Mouse (Mus musculus): ENCODE measurements at regions not wholly inside any gene's neighbourhood (a gene's known extent, or its start where the extent isn't known, plus 50 kb on each side); places are given as distances from the start of the nearest gene placed in this dataset.
A peak's percentile ranks its signal among the peaks of the same experiment; 100 is the strongest.

GRCm38 (mm10) chr16:93055545-93055944 is 229.6 kb upstream of the Runx1 start:
- no peak for ATAC-seq

GRCm38 (mm10) chr16:93051233-93051632 is 225.3 kb upstream of the Runx1 start:
- Histone ChIP-seq H3K27me3 (no peaks in the 10 kb centered on the region), H3K4me2 (no peak overlapping the region), H3K27ac (no peak overlapping the region), H3K9ac (no peak overlapping the region), H3K9me3 (replicated peaks) (no peaks in the 10 kb centered on the region), H3K4me1 (0 out of 2 replicates have a peak, but pooled peaks cover 2% of the 10 kb centered on the region), H3K36me3 (ENCODE audit: poor library complexity, severe bottlenecking) (no peaks in the 10 kb centered on the region), H3K4me3 (no peak overlapping the region)
- no peak for ATAC-seq
- 95% methylated on average over 6 of the region's 6 CpGs for WGBS

More at GRCm38 (mm10) chr16:93055545-93055944, 229.6 kb upstream of the Runx1 start:
- Histone ChIP-seq H3K27ac (no peak overlapping the region), H3K9me3 (replicated peaks) (no peaks in the 10 kb centered on the region), H3K4me3 (no peak overlapping the region), H3K9ac (no peak overlapping the region), H3K4me1 (0 out of 2 replicates have a peak, but pooled peaks cover 6% of the 10 kb centered on the region), H3K36me3 (ENCODE audit: poor library complexity, severe bottlenecking) (no peaks in the 10 kb centered on the region), H3K4me2 (no peak overlapping the region), H3K27me3 (no peaks in the 10 kb centered on the region)
- 91% methylated on average over 4 of the region's 4 CpGs for WGBS

GRCm38 (mm10) chr16:93048418-93048932 is 222.5 kb upstream of the Runx1 start:
- Histone ChIP-seq H3K9me3 (replicated peaks) (no peaks in the 10 kb centered on the region), H3K4me3 (no peak overlapping the region), H3K4me1 (no peaks in the 10 kb centered on the region), H3K4me2 (no peak overlapping the region), H3K9ac (no peak overlapping the region), H3K27me3 (no peaks in the 10 kb centered on the region), H3K27ac (no peak overlapping the region), H3K36me3 (ENCODE audit: poor library complexity, severe bottlenecking) (no peaks in the 10 kb centered on the region)
- no peak for ATAC-seq
- 80% methylated on average over 9 of the region's 9 CpGs for WGBS

- 90% methylated on average over 1 of the region's 1 CpGs for WGBS
- Histone ChIP-seq H3K36me3 (ENCODE audit: poor library complexity, severe bottlenecking) (no peaks in the 10 kb centered on the region), H3K4me1 (peaks cover 8% of the 10 kb centered on the region), H3K27ac (no peak overlapping the region), H3K9ac (no peak overlapping the region), H3K9me3 (replicated peaks) (no peaks in the 10 kb centered on the region), H3K27me3 (no peaks in the 10 kb centered on the region), H3K4me3 (no peak overlapping the region), H3K4me2 (no peak overlapping the region)
- no peak for ATAC-seq
Observed at GRCm38 (mm10) chr16:93047594-93047993, 221.6 kb upstream of the Runx1 start.

GRCm38 (mm10) chr16:93046221-93046620 is 220.3 kb upstream of the Runx1 start:
- H3K36me3 ChIP-seq (ENCODE audit: poor library complexity, severe bottlenecking), result no peaks in the 10 kb centered on the region
- ATAC-seq, result no peak
- 58% methylated on average over 3 of the region's 3 CpGs for WGBS
- peaks cover 11% of the 10 kb centered on the region for H3K4me1 ChIP-seq
- H3K27ac ChIP-seq, result no peak overlapping the region
- no peaks in the 10 kb centered on the region for H3K9me3 ChIP-seq (replicated peaks)
- no peak overlapping the region for H3K4me2 ChIP-seq
- no peak overlapping the region for H3K4me3 ChIP-seq
- H3K9ac ChIP-seq, result no peak overlapping the region
- no peaks in the 10 kb centered on the region for H3K27me3 ChIP-seq

GRCm38 (mm10) chr16:93043355-93043754 is 217.4 kb upstream of the Runx1 start:
- Histone ChIP-seq H3K36me3 (ENCODE audit: poor library complexity, severe bottlenecking) (no peaks in the 10 kb centered on the region), H3K4me2 (no peak overlapping the region), H3K4me1 (peaks cover 11% of the 10 kb centered on the region), H3K27ac (no peak overlapping the region), H3K4me3 (no peak overlapping the region), H3K9ac (no peak overlapping the region), H3K27me3 (no peaks in the 10 kb centered on the region), H3K9me3 (replicated peaks) (no peaks in the 10 kb centered on the region; the same call in 1 of the 2 replicates)
- ATAC-seq, result no peak
- WGBS, result 54% methylated on average over 9 of the region's 9 CpGs

GRCm38 (mm10) chr16:93042941-93043340 is 217.0 kb upstream of the Runx1 start:
- 33% methylated on average over 6 of the region's 6 CpGs for WGBS

GRCm38 (mm10) chr16:93042491-93042890 is 216.5 kb upstream of the Runx1 start:
- H3K4me2 ChIP-seq, result 0 out of 2 replicates have a peak overlapping the region, but pooled peaks have one; percentile 3
- no peaks in the 10 kb centered on the region for H3K36me3 ChIP-seq (ENCODE audit: poor library complexity, severe bottlenecking)
- no peak overlapping the region for H3K4me3 ChIP-seq
- peaks cover 11% of the 10 kb centered on the region for H3K4me1 ChIP-seq
- no peak overlapping the region for H3K9ac ChIP-seq
- H3K9me3 ChIP-seq (replicated peaks), result no peaks in the 10 kb centered on the region; the same call in 1 of the 2 replicates
- no peaks in the 10 kb centered on the region for H3K27me3 ChIP-seq
- WGBS, result 66% methylated on average over 10 of the region's 10 CpGs
- ATAC-seq, result no peak
- H3K27ac ChIP-seq, result no peak overlapping the region

More at GRCm38 (mm10) chr16:93042941-93043340, 217.0 kb upstream of the Runx1 start:
- no peaks in the 10 kb centered on the region; the same call in 1 of the 2 replicates for H3K9me3 ChIP-seq (replicated peaks)
- H3K36me3 ChIP-seq (ENCODE audit: poor library complexity, severe bottlenecking), result no peaks in the 10 kb centered on the region
- no peaks in the 10 kb centered on the region for H3K27me3 ChIP-seq
- H3K4me3 ChIP-seq, result no peak overlapping the region
- no peak overlapping the region for H3K9ac ChIP-seq
- ATAC-seq, result no peak
- H3K27ac ChIP-seq, result no peak overlapping the region
- 0 out of 2 replicates have a peak overlapping the region, but pooled peaks have one; percentile 3 for H3K4me2 ChIP-seq
- H3K4me1 ChIP-seq, result peaks cover 11% of the 10 kb centered on the region

- WGBS, result 98% methylated on average over 3 of the region's 3 CpGs
- Histone ChIP-seq H3K27me3 (no peaks in the 10 kb centered on the region), H3K9me3 (replicated peaks) (no peaks in the 10 kb centered on the region; the same call in 1 of the 2 replicates), H3K9ac (no peak overlapping the region), H3K4me2 (no peak overlapping the region), H3K4me3 (no peak overlapping the region), H3K27ac (no peak overlapping the region), H3K4me1 (peaks cover 11% of the 10 kb centered on the region), H3K36me3 (ENCODE audit: poor library complexity, severe bottlenecking) (no peaks in the 10 kb centered on the region)
- no peak for ATAC-seq
Observed at GRCm38 (mm10) chr16:93041887-93042286, 215.9 kb upstream of the Runx1 start.

GRCm38 (mm10) chr16:93041399-93041798 is 215.4 kb upstream of the Runx1 start:
- no peak overlapping the region for H3K27ac ChIP-seq
- H3K36me3 ChIP-seq (ENCODE audit: poor library complexity, severe bottlenecking), result no peaks in the 10 kb centered on the region
- ATAC-seq, result no peak
- no peak overlapping the region for H3K4me2 ChIP-seq
- no peak overlapping the region for H3K9ac ChIP-seq
- no peak overlapping the region for H3K4me3 ChIP-seq
- H3K27me3 ChIP-seq, result no peaks in the 10 kb centered on the region
- H3K9me3 ChIP-seq (replicated peaks), result no peaks in the 10 kb centered on the region; the same call in 1 of the 2 replicates
- H3K4me1 ChIP-seq, result peaks cover 11% of the 10 kb centered on the region

- H3K9me3 ChIP-seq (replicated peaks), result no peaks in the 10 kb centered on the region; the same call in 1 of the 2 replicates
- H3K4me3 ChIP-seq, result no peak overlapping the region
- no peak for ATAC-seq
- 88% methylated on average over 9 of the region's 9 CpGs for WGBS
- H3K4me1 ChIP-seq, result no peaks in the 10 kb centered on the region
- no peaks in the 10 kb centered on the region for H3K36me3 ChIP-seq (ENCODE audit: poor library complexity, severe bottlenecking)
- no peak overlapping the region for H3K4me2 ChIP-seq
- no peaks in the 10 kb centered on the region for H3K27me3 ChIP-seq
- no peak overlapping the region for H3K27ac ChIP-seq
- H3K9ac ChIP-seq, result no peak overlapping the region
Observed at GRCm38 (mm10) chr16:93035626-93036025, 209.7 kb upstream of the Runx1 start.

GRCm38 (mm10) chr16:93033943-93034342 is 208.0 kb upstream of the Runx1 start:
- H3K27ac ChIP-seq, result no peak overlapping the region
- no peak overlapping the region for H3K4me3 ChIP-seq
- no peak overlapping the region for H3K4me2 ChIP-seq
- H3K9ac ChIP-seq, result no peak overlapping the region
- 80% methylated on average over 3 of the region's 3 CpGs for WGBS
- no peaks in the 10 kb centered on the region for H3K9me3 ChIP-seq (replicated peaks)
- ATAC-seq, result no peak
- H3K27me3 ChIP-seq, result no peaks in the 10 kb centered on the region
- no peaks in the 10 kb centered on the region for H3K4me1 ChIP-seq
- no peaks in the 10 kb centered on the region for H3K36me3 ChIP-seq (ENCODE audit: poor library complexity, severe bottlenecking)

- no peaks in the 10 kb centered on the region for H3K4me1 ChIP-seq
- H3K4me3 ChIP-seq, result no peak overlapping the region
- H3K27ac ChIP-seq, result no peak overlapping the region
- H3K9me3 ChIP-seq (replicated peaks), result no peaks in the 10 kb centered on the region
- no peak overlapping the region for H3K4me2 ChIP-seq
- WGBS, result 93% methylated on average over 5 of the region's 5 CpGs
- no peak overlapping the region for H3K9ac ChIP-seq
- ATAC-seq, result no peak
- no peaks in the 10 kb centered on the region for H3K27me3 ChIP-seq
- H3K36me3 ChIP-seq (ENCODE audit: poor library complexity, severe bottlenecking), result no peaks in the 10 kb centered on the region
Observed at GRCm38 (mm10) chr16:93031624-93032023, 205.7 kb upstream of the Runx1 start.

Measured in forebrain, embryonic 13.5 days (tissue).